Mouse (Mus musculus) MEL (cell line): ENCODE measurements at regions not wholly inside any gene's neighbourhood (a gene's known extent, or its start where the extent isn't known, plus 50 kb on each side); places are given as distances from the start of the nearest gene placed in this dataset.

ENCODE experiments used
- DNase-seq: peaks from one replicate; pipeline ENCODE4 v3.0.0; 2011; ENCODE audit warnings: low read depth, low spot score
- H3K27ac ChIP-seq: 2 replicates; pipeline ENCODE4 v1.5.1; 2012; ENCODE audit warnings: low read depth, mild to moderate bottlenecking, control low read depth, low read length, moderate library complexity; ENCODE audit not compliant: control insufficient read depth
- H3K27me3 ChIP-seq, 2 experiments: fragments of 150-350 bp in 1 of 2; sonication (generic) in 1 of 2; 2 replicates each; pipeline ENCODE4 v1.6.1; 2012; ENCODE audit warnings: low read length in 2 of 2, mild to moderate bottlenecking in 2 of 2, improper control_type of control experiment in 1 of 2, moderate library complexity in 1 of 2; ENCODE audit not compliant: insufficient read depth in 2 of 2, control insufficient read depth in 1 of 2
- H3K36me3 ChIP-seq, 2 experiments: 2 replicates each; pipeline ENCODE4 v1.6.1; 2012 to 2014; ENCODE audit warnings: low read length in 2 of 2, improper control_type of control experiment in 1 of 2, inconsistent platforms in 1 of 2, mild to moderate bottlenecking in 1 of 2; ENCODE audit not compliant: insufficient read depth in 2 of 2, control insufficient read depth in 1 of 2
- H3K4me1 ChIP-seq, 2 experiments: fragments of 150-350 bp in 1 of 2; sonication (generic) in 1 of 2; 2 replicates each; pipeline ENCODE4 v1.6.1; 2012; ENCODE audit warnings: low read length in 2 of 2, improper control_type of control experiment in 1 of 2, mild to moderate bottlenecking in 1 of 2; ENCODE audit not compliant: insufficient read depth in 2 of 2, control insufficient read depth in 1 of 2
- H3K4me3 ChIP-seq, 2 experiments: fragments of 150-350 bp in 1 of 2; sonication (generic) in 1 of 2; 2 replicates each; pipeline ENCODE4 v1.5.1; 2012; ENCODE audit warnings: low read depth in 2 of 2, low read length in 2 of 2, mild to moderate bottlenecking in 2 of 2, moderate library complexity in 2 of 2, control low read depth in 1 of 2, improper control_type of control experiment in 1 of 2; ENCODE audit not compliant: control insufficient read depth in 1 of 2, insufficient read depth in 1 of 2
- H3K79me2 ChIP-seq: 2 replicates; pipeline ENCODE4 v1.6.1; 2012; ENCODE audit warnings: mild to moderate bottlenecking, low read length, moderate library complexity; ENCODE audit not compliant: control insufficient read depth, poor library complexity, insufficient read depth
- H3K9ac ChIP-seq: 2 replicates; pipeline ENCODE4 v1.6.1; 2012; ENCODE audit warnings: low read depth, mild to moderate bottlenecking, control low read depth, low read length, moderate library complexity; ENCODE audit not compliant: control insufficient read depth, poor library complexity, severe bottlenecking
- H3K9me3 ChIP-seq: fragments of 150-350 bp; sonication (generic); replicated peaks from 2 replicates; pipeline ENCODE4 v1.6.1; 2012; ENCODE audit warnings: mild to moderate bottlenecking, low read length, improper control_type of control experiment, moderate library complexity; ENCODE audit not compliant: insufficient read depth
- CHD1 ChIP-seq: IDR thresholded peaks from 2 replicates; pipeline ENCODE4 v1.6.1; 2012; ENCODE audit warnings: low read depth, mild to moderate bottlenecking, inconsistent platforms, low read length, improper control_type of control experiment
- CTCF ChIP-seq, 3 experiments: IDR thresholded peaks in 2 of 3; conservative IDR thresholded peaks in 1 of 3; 2 replicates each; pipeline ENCODE4 v1.5.1; 2011 to 2012; ENCODE audit warnings: low read length in 3 of 3, low read depth in 2 of 3, mild to moderate bottlenecking in 2 of 3, improper control_type of control experiment in 1 of 3, inconsistent platforms in 1 of 3, mixed read lengths in 1 of 3, moderate library complexity in 1 of 3; ENCODE audit not compliant: control insufficient read depth in 1 of 3, insufficient read depth in 1 of 3, poor library complexity in 1 of 3, severe bottlenecking in 1 of 3
- ELF1 ChIP-seq: IDR thresholded peaks from 2 replicates; pipeline ENCODE4 v1.6.1; 2014; ENCODE audit warnings: low read depth, mild to moderate bottlenecking, inconsistent platforms, low read length, improper control_type of control experiment, moderate library complexity
- ETS1 ChIP-seq: IDR thresholded peaks from 2 replicates; pipeline ENCODE4 v1.6.1; 2012; ENCODE audit warnings: low read depth, mild to moderate bottlenecking, inconsistent platforms, low read length, improper control_type of control experiment, moderate library complexity
- GATA1 ChIP-seq: IDR thresholded peaks from 2 replicates; pipeline ENCODE4 v1.6.1; 2011; ENCODE audit warnings: low read depth, low read length, improper control_type of control experiment
- KAT2A ChIP-seq: conservative IDR thresholded peaks from 2 replicates; pipeline ENCODE4 v1.6.1; 2012; ENCODE audit warnings: low read depth, low read length, improper control_type of control experiment, inconsistent platforms
- MAFK ChIP-seq: IDR thresholded peaks from 2 replicates; pipeline ENCODE4 v1.6.1; 2011; ENCODE audit warnings: low read depth, mild to moderate bottlenecking, low read length, improper control_type of control experiment, borderline replicate concordance
- POLR2A ChIP-seq, 2 experiments: IDR thresholded peaks; 2 replicates each; pipeline ENCODE4 v1.6.1; 2011 to 2012; ENCODE audit warnings: low read length in 2 of 2, mild to moderate bottlenecking in 2 of 2, control low read depth in 1 of 2, improper control_type of control experiment in 1 of 2, low read depth in 1 of 2, moderate library complexity in 1 of 2; ENCODE audit not compliant: control insufficient read depth in 1 of 2, insufficient read depth in 1 of 2, poor library complexity in 1 of 2
- RAD21 ChIP-seq: IDR thresholded peaks from 2 replicates; pipeline ENCODE4 v1.6.1; 2011; ENCODE audit warnings: mild to moderate bottlenecking, low read depth, low read length, improper control_type of control experiment
- SMC3 ChIP-seq: IDR thresholded peaks from 2 replicates; pipeline ENCODE4 v1.6.1; 2011; ENCODE audit warnings: low read depth, low read length, improper control_type of control experiment
- TAL1 ChIP-seq: IDR thresholded peaks from 2 replicates; pipeline ENCODE4 v1.6.1; 2012; ENCODE audit warnings: mild to moderate bottlenecking, inconsistent platforms, low read length, moderate library complexity, mixed read lengths
- ZC3H11A ChIP-seq: IDR thresholded peaks from 2 replicates; pipeline ENCODE4 v1.6.1; 2012; ENCODE audit warnings: low read depth, mild to moderate bottlenecking, inconsistent platforms, low read length, improper control_type of control experiment

DNA sequence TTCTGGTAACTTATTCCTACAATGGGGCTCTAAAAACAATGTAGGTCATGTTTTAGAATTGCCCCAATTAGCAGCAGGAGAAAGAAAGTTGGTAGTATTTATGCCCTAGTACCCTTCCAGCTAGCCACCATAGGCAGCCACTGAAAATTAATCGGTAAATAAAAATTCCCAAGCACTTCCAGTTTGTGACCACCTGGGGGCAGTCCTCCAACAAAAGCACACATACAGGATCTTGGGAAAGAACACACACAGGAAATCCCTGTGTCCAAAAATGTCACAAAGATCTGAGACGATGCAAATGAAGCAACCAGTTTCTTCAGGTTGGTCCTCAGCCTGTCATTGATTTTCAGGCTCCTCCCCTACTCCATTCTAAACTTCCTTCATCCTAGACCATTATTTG, 94.5 kb upstream of the Cul1 start:
- DNase-seq, result peak; percentile 52
- H3K9ac ChIP-seq, result no peak overlapping the region

GRCm38 (mm10) chr6:47364002-47364401, 89.2 kb upstream of the Cul1 start:
- no peaks in the 10 kb centered on the region for H3K9me3 ChIP-seq
- no peak overlapping the region for H3K9ac ChIP-seq
- no peak overlapping the region for H3K4me3 ChIP-seq
- no peaks in the 10 kb centered on the region for H3K79me2 ChIP-seq
- no peak for TF ChIP-seq ELF1
- H3K4me1 ChIP-seq, result no peaks in the 10 kb centered on the region
- no peak for DNase-seq
- H3K27me3 ChIP-seq, result no peaks in the 10 kb centered on the region; a peak in 1 of 4 replicates
- no peaks in the 10 kb centered on the region for H3K36me3 ChIP-seq
- no peak overlapping the region for H3K27ac ChIP-seq

More for the DNA sequence above, 94.5 kb upstream of the Cul1 start:
- Histone ChIP-seq H3K4me1 (no peaks in the 10 kb centered on the region), H3K9me3 (no peaks in the 10 kb centered on the region)
- TF ChIP-seq POLR2A (IDR thresholded peaks at IDR 0.05; ENCODE audit: control insufficient read depth in 1 of 2, insufficient read depth in 1 of 2, low read depth in 1 of 2, low read length in 2 of 2, poor library complexity in 1 of 2) (no peak), RAD21 (peak; percentile 61), TAL1 (no peak), SMC3 (peak; percentile 81), MAFK (no peak), ETS1 (no peak), CTCF (IDR thresholded peaks at IDR 0.05 in 2 of 3, conservative IDR thresholded peaks at IDR 0.05 in 1 of 3; ENCODE audit: control insufficient read depth in 1 of 3, insufficient read depth in 1 of 3, low read depth in 2 of 3, low read length in 3 of 3, poor library complexity in 1 of 3, severe bottlenecking in 1 of 3) (peak; percentile 48 to 71 (median 57))
- TF ChIP-seq, all 39 proteins: peak for 3
- H3K79me2 ChIP-seq, result no peaks in the 10 kb centered on the region
- H3K4me3 ChIP-seq, result no peak overlapping the region
- no peak overlapping the region for H3K27ac ChIP-seq
- no peaks in the 10 kb centered on the region; a peak in 2 of 4 replicates for H3K27me3 ChIP-seq
- no peaks in the 10 kb centered on the region for H3K36me3 ChIP-seq

- no peak overlapping the region for H3K27ac ChIP-seq
- no peak overlapping the region for H3K4me3 ChIP-seq
- H3K27me3 ChIP-seq, result no peaks in the 10 kb centered on the region; a peak in 1 of 4 replicates
- H3K79me2 ChIP-seq, result no peaks in the 10 kb centered on the region
- H3K36me3 ChIP-seq, result no peaks in the 10 kb centered on the region
- no peaks in the 10 kb centered on the region for H3K4me1 ChIP-seq
- H3K9me3 ChIP-seq, result no peaks in the 10 kb centered on the region
- no peak for TF ChIP-seq CTCF (IDR thresholded peaks at IDR 0.05 in 2 of 3, conservative IDR thresholded peaks at IDR 0.05 in 1 of 3; ENCODE audit: control insufficient read depth in 1 of 3, insufficient read depth in 1 of 3, low read depth in 2 of 3, low read length in 3 of 3, poor library complexity in 1 of 3, severe bottlenecking in 1 of 3)
- TF ChIP-seq TAL1, result no peak
- TF ChIP-seq CHD1, result no peak
- no peak for TF ChIP-seq KAT2A
- TF ChIP-seq ETS1, result no peak
- TF ChIP-seq GATA1, result no peak
- TF ChIP-seq ZC3H11A, result no peak
- DNase-seq, result no peak
- no peak overlapping the region for H3K9ac ChIP-seq
Measured at GRCm38 (mm10) chr6:47364556-47364955, 88.6 kb upstream of the Cul1 start.
